Mouse (Mus musculus) bone marrow, adult 2 months (tissue): ENCODE results near the gene Hdac6. TPM values are rescaled to one million over a fixed set of nuclear protein-coding genes. Genes with fewer than 3 reads are reported as not detected.

Source experiments
- H3K27ac ChIP-seq: fragments of 200-500 bp; 2 replicates; pipeline ENCODE4 v1.5.1; 2012; ENCODE audit warnings: low read depth, mild to moderate bottlenecking, control low read depth, inconsistent platforms, low read length; ENCODE audit not compliant: control insufficient read depth, poor library complexity, insufficient read depth
- H3K4me1 ChIP-seq: fragments of 200-500 bp; 2 replicates; pipeline ENCODE4 v1.6.1; 2011; ENCODE audit warnings: low read length; ENCODE audit not compliant: control insufficient read depth, insufficient read depth
- H3K4me3 ChIP-seq: fragments of 200-500 bp; replicated peaks from 2 replicates; pipeline ENCODE3; 2011; ENCODE audit warnings: mild to moderate bottlenecking, low read depth, low read length, control low read depth; ENCODE audit not compliant: control insufficient read depth
- CTCF ChIP-seq: fragments of 200-500 bp; IDR thresholded peaks from 2 replicates; pipeline ENCODE4 v1.5.1; 2011; ENCODE audit warnings: low read length, control low read depth; ENCODE audit not compliant: control insufficient read depth, insufficient read depth
- POLR2A ChIP-seq: fragments of 200-500 bp; IDR thresholded peaks from 2 replicates; pipeline ENCODE4 v1.6.1; 2011; ENCODE audit warnings: low read depth, mild to moderate bottlenecking, control low read depth, low read length, borderline replicate concordance; ENCODE audit not compliant: control insufficient read depth
- WGBS: fragments of 180-500 bp; shearing (Covaris S2); methylation state at CpG from one replicate; pipeline ENCODE4 v1.1.7; 2018; 5-methylcytosine and 5-hydroxymethylcytosine counted together
- polyA plus RNA-seq: library from polyadenylated mRNA; stranded (reverse); fragments of >200 nt; gene quantifications from 2 replicates; pipeline ENCODE4 v1.2.4, GENCODE M21; 2011; ENCODE audit warnings: low replicate concordance; ENCODE audit not compliant: missing spikeins, insufficient read depth, insufficient read length

Gene Hdac6
- polyA plus RNA-seq, 1 experiment, result 17.0 TPM

- WGBS, result 89% methylated on average over 5 of the region's 5 CpGs
Observed at GRCm38 (mm10) chrX:7907735-7908134, 40.0 kb downstream of the Hdac6 start, which contains the start of gene Gm10491. Gene Gm10491 (minus strand): TSS chrX:7907835.

GRCm38 (mm10) chrX:7904441-7904840 lies 43.2 kb downstream of the Hdac6 start:
- no peak for TF ChIP-seq POLR2A
- Histone ChIP-seq H3K27ac (no peak overlapping the region), H3K4me1 (no peaks in the 10 kb centered on the region), H3K4me3 (no peak overlapping the region)
- 88% methylated on average over 5 of the region's 5 CpGs for WGBS

More at GRCm38 (mm10) chrX:7907735-7908134, 40.0 kb downstream of the Hdac6 start, which contains the start of gene Gm10491:
- Histone ChIP-seq H3K4me1 (no peaks in the 10 kb centered on the region), H3K4me3 (no peak within 1 kb of the TSS), H3K27ac (no peak within 1 kb of the TSS)
- TF ChIP-seq CTCF (no peak), POLR2A (no peak)

GRCm38 (mm10) chrX:7898880-7899874 lies 48.5 kb downstream of the Hdac6 start, which contains the start of the genes Pqbp1 and Timm17b:
Gene Pqbp1 (minus strand): TSS chrX:7899269.
Gene Timm17b (plus strand): TSS chrX:7899357.
- 9% methylated on average over 62 of the region's 62 CpGs for WGBS
- H3K27ac ChIP-seq, result peak within 1 kb of the TSS; percentile 97
- peak within 1 kb of the TSS; percentile 94 for H3K4me3 ChIP-seq
- TF ChIP-seq CTCF, result no peak
- TF ChIP-seq POLR2A, result peak; percentile 71; the same call in 1 of the 2 replicates
- H3K4me1 ChIP-seq, result no peaks in the 10 kb centered on the region

GRCm38 (mm10) chrX:7898211-7898610 lies 49.5 kb downstream of the Hdac6 start:
- Histone ChIP-seq H3K4me3 (peak overlapping the region; percentile 94), H3K4me1 (no peaks in the 10 kb centered on the region), H3K27ac (peak overlapping the region; percentile 97; the same call in 1 of the 2 replicates)
- WGBS, result 18% methylated on average over 13 of the region's 13 CpGs
- TF ChIP-seq POLR2A, result no peak
- no peak for TF ChIP-seq CTCF

GRCm38 (mm10) chrX:7883841-7884567 lies 63.7 kb downstream of the Hdac6 start, which contains the start of gene Slc35a2:
Gene Slc35a2 (plus strand): TSS chrX:7884028.
- WGBS, result 9% methylated on average over 49 of the region's 49 CpGs
- Histone ChIP-seq H3K4me1 (no peaks in the 10 kb centered on the region), H3K27ac (peak within 1 kb of the TSS; percentile 78), H3K4me3 (peak within 1 kb of the TSS; percentile 100)
- TF ChIP-seq POLR2A (peak; percentile 30; the same call in 1 of the 2 replicates), CTCF (peak; percentile 21; the same call in 1 of the 2 replicates)

Other genes starting within 250 kb of the Hdac6 start
- 54.7 and 91.1 TPM in 2 replicates for gene Wdr45, start 233.6 kb downstream of the Hdac6 start, polyA plus RNA-seq
- not detected in 2 replicates for gene Gm45208, start 225.6 kb downstream of the Hdac6 start, polyA plus RNA-seq
- 3.9 and 9.5 TPM in 2 replicates for gene Praf2, start 219.4 kb downstream of the Hdac6 start, polyA plus RNA-seq
- 0.36 and 1.4 TPM in 2 replicates for gene Ccdc120, start 197.0 kb downstream of the Hdac6 start, polyA plus RNA-seq
- 15.5 and 22.3 TPM in 2 replicates for gene Tfe3, start 185.3 kb downstream of the Hdac6 start, polyA plus RNA-seq
- 95.0 and 184 TPM in 2 replicates for gene Gripap1, start 158.1 kb downstream of the Hdac6 start, polyA plus RNA-seq
- gene Kcnd1, start 125.6 kb downstream of the Hdac6 start, polyA plus RNA-seq, result 2.2 and 4.8 TPM in 2 replicates
- 124 and 222 TPM in 2 replicates for gene Otud5, start 106.5 kb downstream of the Hdac6 start, polyA plus RNA-seq
- 20.0 and 26.2 TPM in 2 replicates for gene Pim2, start 69.6 kb downstream of the Hdac6 start, polyA plus RNA-seq
- 21.0 and 37.1 TPM in 2 replicates for gene Slc35a2, start 63.9 kb downstream of the Hdac6 start, polyA plus RNA-seq
- 40.9 and 45.1 TPM in 2 replicates for gene Pqbp1, start 48.6 kb downstream of the Hdac6 start, polyA plus RNA-seq
- 9.2 and 17.8 TPM in 2 replicates for gene Timm17b, start 48.5 kb downstream of the Hdac6 start, polyA plus RNA-seq
- gene Gm10491, start 40.1 kb downstream of the Hdac6 start, polyA plus RNA-seq, result not detected in 2 replicates
- not detected in 2 replicates for gene Gm10490, start 38.3 kb downstream of the Hdac6 start, polyA plus RNA-seq
- not detected in 2 replicates for gene Pcsk1n, start 28.1 kb downstream of the Hdac6 start, polyA plus RNA-seq
- 10.9 TPM in 1 of 2 replicates, not detected in the other for gene Eras, start 19.3 kb downstream of the Hdac6 start, polyA plus RNA-seq
- gene Gata1, start 30.2 kb upstream of the Hdac6 start, polyA plus RNA-seq, result 91.2 and 137 TPM in 2 replicates
- not detected in 2 replicates for gene Glod5, start 70.6 kb upstream of the Hdac6 start, polyA plus RNA-seq
- 27.4 and 30.7 TPM in 2 replicates for gene Suv39h1, start 126.9 kb upstream of the Hdac6 start, polyA plus RNA-seq
- gene Was, start 142.6 kb upstream of the Hdac6 start, polyA plus RNA-seq, result 10.1 and 32.0 TPM in 2 replicates
- gene Wdr13, start 185.0 kb upstream of the Hdac6 start, polyA plus RNA-seq, result 23.3 and 35.6 TPM in 2 replicates
- 301 and 341 TPM in 2 replicates for gene Rbm3, start 198.0 kb upstream of the Hdac6 start, polyA plus RNA-seq
- 3.6 and 6.6 TPM in 2 replicates for gene Tbc1d25, start 228.3 kb upstream of the Hdac6 start, polyA plus RNA-seq
- gene Ebp, start 245.6 kb upstream of the Hdac6 start, polyA plus RNA-seq, result 39.7 and 62.2 TPM in 2 replicates